Mouse (Mus musculus): ENCODE data around the gene Zfp784. TPM values are rescaled to one million over a fixed set of nuclear protein-coding genes. Genes with fewer than 3 reads are reported as not detected.

Gene Zfp784
- total RNA-seq, 1 experiment from 2014 or later: 2.9 TPM

- no peak; the same call in 1 of the 2 replicates for ATAC-seq (replicated peaks; ENCODE audit: low read depth, poor library complexity, severe bottlenecking)
Measured at GRCm38 (mm10) chr7:4995268-4996002, 42.8 kb downstream of the Zfp784 start.

- ATAC-seq (replicated peaks; ENCODE audit: low read depth, poor library complexity, severe bottlenecking): no peak
Measured at GRCm38 (mm10) chr7:4993999-4994788, 44.1 kb downstream of the Zfp784 start.

- no peak for ATAC-seq (replicated peaks; ENCODE audit: low read depth, poor library complexity, severe bottlenecking)
Measured at GRCm38 (mm10) chr7:4993347-4993998, 44.8 kb downstream of the Zfp784 start.

GRCm38 (mm10) chr7:4988250-4988649 is 50.0 kb downstream of the Zfp784 start:
- no peak for ATAC-seq (replicated peaks; ENCODE audit: low read depth, poor library complexity, severe bottlenecking)

Other genes with a start within 250 kb of the Zfp784 start
- gene Tmem238, start 248.8 kb downstream of the Zfp784 start, total RNA-seq (2017): 7.0 and 8.4 TPM in 2 replicates
- gene Rpl28, start 245.6 kb downstream of the Zfp784 start, total RNA-seq (2017): 690 and 777 TPM in 2 replicates
- gene Ube2s, start 225.9 kb downstream of the Zfp784 start, total RNA-seq (2017): 190 and 203 TPM in 2 replicates
- 0.05 TPM in 2 replicates for gene Shisa7, start 193.8 kb downstream of the Zfp784 start, total RNA-seq (2017)
- 8.0 and 70.9 TPM in 2 replicates for gene Isoc2b, start 168.2 kb downstream of the Zfp784 start, total RNA-seq (2017)
- gene Isoc2a, start 161.3 kb downstream of the Zfp784 start, total RNA-seq (2017): 3.8 and 6.5 TPM in 2 replicates
- gene Gm36210, start 131.9 kb downstream of the Zfp784 start, total RNA-seq (2017): not detected in 2 replicates
- 2.4 and 3.2 TPM in 2 replicates for gene Zfp628, start 123.2 kb downstream of the Zfp784 start, total RNA-seq (2017)
- gene Nat14, start 116.4 kb downstream of the Zfp784 start, total RNA-seq (2017): 0.32 TPM in 1 of 2 replicates, not detected in the other
- not detected in 2 replicates for gene Ssc5d, start 112.7 kb downstream of the Zfp784 start, total RNA-seq (2017)
- gene Sbk2, start 74.0 kb downstream of the Zfp784 start, total RNA-seq (2017): not detected in 2 replicates
- 0.19 TPM in 1 of 2 replicates, not detected in the other for gene Sbk3, start 67.3 kb downstream of the Zfp784 start, total RNA-seq (2017)
- 4.1 and 8.3 TPM in 2 replicates for gene Zfp579, start 42.3 kb downstream of the Zfp784 start, total RNA-seq (2017)
- gene Zfp524, start 24.0 kb downstream of the Zfp784 start, total RNA-seq (2017): 2.2 and 7.4 TPM in 2 replicates
- gene Fiz1, start 23.7 kb downstream of the Zfp784 start, total RNA-seq (2017): 20.0 and 21.1 TPM in 2 replicates
- not detected in 2 replicates for gene Gm44973, start 22.9 kb downstream of the Zfp784 start, total RNA-seq (2017)
- 9.5 and 14.3 TPM in 2 replicates for gene Zfp865, start 18.1 kb downstream of the Zfp784 start, total RNA-seq (2017)
- 0.14 and 1.1 TPM in 2 replicates for gene Ccdc106, start 17.9 kb downstream of the Zfp784 start, total RNA-seq (2017)
- gene 4632433K11Rik, start 4.3 kb downstream of the Zfp784 start, total RNA-seq (2017): 2.5 TPM in 1 of 2 replicates, not detected in the other
- 1.8 and 3.6 TPM in 2 replicates for gene Zfp580, start 13.1 kb upstream of the Zfp784 start, total RNA-seq (2017)
- gene U2af2, start 23.7 kb upstream of the Zfp784 start, total RNA-seq (2017): 220 and 260 TPM in 2 replicates
- 42.9 and 53.0 TPM in 2 replicates for gene Epn1, start 41.8 kb upstream of the Zfp784 start, total RNA-seq (2017)
- not detected in 2 replicates for gene Rfpl4, start 78.5 kb upstream of the Zfp784 start, total RNA-seq (2017)
- gene Rasl2-9, start 87.5 kb upstream of the Zfp784 start, total RNA-seq (2017): not detected in 2 replicates
- gene Vmn1r55, start 111.2 kb upstream of the Zfp784 start, total RNA-seq (2017): not detected in 2 replicates
- not detected in 2 replicates for gene Vmn1r56, start 158.3 kb upstream of the Zfp784 start, total RNA-seq (2017)
- not detected in 2 replicates for gene Vmn1r57, start 180.0 kb upstream of the Zfp784 start, total RNA-seq (2017)